Mouse (Mus musculus) erythroblast, adult 5-6 weeks (primary cell): Measurements from ENCODE around the gene Map3k1. TPM values are rescaled to one million over a fixed set of nuclear protein-coding genes. Genes with fewer than 3 reads are reported as not detected.

Source experiments
- ATAC-seq: replicated peaks from 2 replicates; pipeline ENCODE4 v1.8.0; 2016; ENCODE audit warnings: moderate number of reproducible peaks, mild to moderate bottlenecking, moderate TSS enrichment, inconsistent platforms; ENCODE audit not compliant: poor library complexity, low FRiP score, severe bottlenecking
- total RNA-seq, 2 experiments: library from RNA; stranded (forward) in 1 of 2; stranded (reverse) in 1 of 2; fragments of 150-400 nt in 1 of 2; fragments of 200-764, 138-1000 nt in 1 of 2; gene quantifications; 2 replicates each; pipeline versions ENCODE4 v1.2.3 to v1.2.4; 2015 to 2017; ENCODE audit warnings: low replicate concordance in 2 of 2

Map3k1 gene
- total RNA-seq, 2 experiments from 2014 or later, result 36.7 to 40.0 TPM

DNA sequence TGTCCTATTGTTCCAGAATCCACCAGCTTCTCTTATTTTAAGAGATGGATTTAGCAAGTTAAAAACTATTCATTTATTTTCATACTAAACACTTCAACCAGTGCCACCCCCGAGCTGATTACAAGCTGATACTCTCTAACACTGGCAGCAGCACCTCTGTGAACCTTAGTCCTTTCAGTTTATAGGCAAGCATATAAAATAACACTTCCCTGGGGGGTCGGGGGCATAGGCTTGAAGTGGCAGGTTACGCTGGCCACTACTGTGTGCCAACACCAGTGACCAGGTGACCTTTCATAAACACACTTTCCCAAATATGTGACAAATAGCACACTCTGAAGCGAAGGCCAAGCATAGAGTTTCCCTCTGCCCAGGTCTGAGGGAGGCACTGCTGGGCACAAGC, 6.7 kb upstream of the Map3k1 start:
- no peak for ATAC-seq

DNA sequence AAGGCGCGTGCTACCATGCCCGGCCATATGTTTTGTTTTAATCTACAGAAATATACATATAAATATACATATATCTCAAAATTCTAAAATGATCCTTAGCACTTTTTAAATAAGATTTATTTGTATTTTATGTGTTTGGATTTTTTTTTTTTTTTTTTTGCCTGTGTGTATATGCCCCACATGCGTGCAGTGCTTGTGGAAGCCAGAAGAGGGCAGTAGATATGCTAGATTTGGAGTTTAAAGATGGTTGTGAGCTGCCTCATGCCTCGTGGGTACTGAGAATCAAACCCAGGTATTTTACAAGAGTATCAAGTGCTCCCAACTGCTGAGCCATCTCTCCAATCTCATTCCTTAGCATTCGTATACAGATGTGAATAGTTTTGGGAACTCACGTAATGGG, 6.2 kb upstream of the Map3k1 start:
- no peak for ATAC-seq

DNA sequence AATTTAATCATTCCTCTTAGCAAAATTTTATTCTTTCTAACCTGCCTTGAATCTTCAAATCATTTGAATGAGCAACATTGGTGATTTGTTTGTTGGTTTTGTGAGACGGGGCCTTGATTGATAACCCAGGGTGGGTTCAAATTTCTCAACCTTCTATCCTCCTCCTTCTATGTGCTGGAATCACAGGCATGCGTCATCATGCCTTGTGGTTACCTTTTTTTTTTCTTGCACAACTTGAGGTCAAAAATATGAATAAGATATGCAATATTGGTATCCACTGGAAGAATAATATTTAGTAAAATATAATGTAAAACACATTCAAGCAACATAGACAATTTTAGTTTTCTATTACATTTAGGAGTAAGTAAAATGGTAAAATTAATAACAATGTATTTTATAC, 3.9 kb upstream of the Map3k1 start:
- no peak for ATAC-seq

GRCm38 (mm10) chr13:111810998-111811628, 2.3 kb upstream of the Map3k1 start:
- ATAC-seq, result no peak

GRCm38 (mm10) chr13:111809466-111810228, 854 bp upstream of the Map3k1 start:
- ATAC-seq, result peak; percentile 50

DNA sequence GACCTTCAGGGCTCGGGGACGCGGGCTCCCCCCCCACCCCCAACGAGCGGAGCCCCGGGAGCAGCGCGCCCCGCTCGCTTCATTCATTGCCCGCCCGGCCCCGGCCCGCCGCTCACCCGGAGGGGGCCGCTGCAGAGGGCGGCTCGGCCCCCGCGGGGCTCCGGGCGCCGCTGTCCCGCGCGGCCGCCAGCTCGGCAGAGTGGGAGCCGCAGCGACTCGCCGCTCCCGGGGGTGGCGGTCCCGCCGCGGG, 481 bp downstream of the Map3k1 start:
- ATAC-seq, result no peak

GRCm38 (mm10) chr13:111807596-111808386, 1.0 kb downstream of the Map3k1 start:
- ATAC-seq, result peak; percentile 17; the same call in 1 of the 2 replicates

- ATAC-seq, result peak; percentile 38
Observed at GRCm38 (mm10) chr13:111807105-111807595, 1.6 kb downstream of the Map3k1 start.

- ATAC-seq, result no peak
Observed at GRCm38 (mm10) chr13:111805738-111806722, 2.8 kb downstream of the Map3k1 start.

GRCm38 (mm10) chr13:111804951-111805673, 3.7 kb downstream of the Map3k1 start:
- no peak for ATAC-seq

GRCm38 (mm10) chr13:111804189-111804588, 4.6 kb downstream of the Map3k1 start:
- ATAC-seq, result no peak

- ATAC-seq, result no peak
Observed at GRCm38 (mm10) chr13:111803506-111803905, 5.3 kb downstream of the Map3k1 start.

DNA sequence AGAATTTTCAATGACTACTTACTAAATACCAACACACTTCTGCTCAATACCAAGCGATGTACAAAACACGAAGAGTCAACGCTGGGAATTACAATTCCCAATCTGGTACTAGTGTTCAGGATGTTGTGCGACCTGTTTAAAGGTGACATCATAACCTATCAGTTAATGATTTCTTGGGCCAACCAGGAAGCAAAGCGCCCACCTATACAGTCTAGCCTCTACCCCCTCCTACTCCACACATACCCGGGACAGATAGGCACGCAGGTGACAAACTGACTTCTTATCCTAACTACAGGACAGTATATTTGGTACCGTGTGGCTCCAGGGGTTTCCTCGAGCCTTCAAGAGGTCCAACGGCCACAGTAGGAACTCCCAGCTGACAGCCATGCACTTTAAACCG, 5.9 kb downstream of the Map3k1 start:
- ATAC-seq, result no peak

DNA sequence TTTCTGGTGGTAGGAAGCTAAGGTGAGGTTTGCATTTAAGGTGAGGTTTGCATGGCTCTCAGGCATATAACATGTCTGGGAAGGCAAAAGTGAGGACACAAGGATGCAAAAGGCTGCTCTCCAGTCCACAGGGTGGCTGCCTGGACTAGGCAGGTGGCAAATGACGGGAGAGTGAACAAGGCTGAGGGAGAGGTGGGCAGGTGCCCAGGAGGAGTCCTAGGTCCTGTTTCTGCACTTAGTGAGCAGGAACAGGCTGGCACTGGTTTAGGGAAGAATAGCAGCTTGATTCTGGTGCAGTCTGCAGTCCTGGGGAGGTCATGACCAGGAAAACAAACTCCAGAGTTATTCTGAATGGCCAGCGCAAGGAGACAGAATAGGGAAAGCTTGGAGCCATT, 6.5 kb downstream of the Map3k1 start:
- no peak for ATAC-seq

DNA sequence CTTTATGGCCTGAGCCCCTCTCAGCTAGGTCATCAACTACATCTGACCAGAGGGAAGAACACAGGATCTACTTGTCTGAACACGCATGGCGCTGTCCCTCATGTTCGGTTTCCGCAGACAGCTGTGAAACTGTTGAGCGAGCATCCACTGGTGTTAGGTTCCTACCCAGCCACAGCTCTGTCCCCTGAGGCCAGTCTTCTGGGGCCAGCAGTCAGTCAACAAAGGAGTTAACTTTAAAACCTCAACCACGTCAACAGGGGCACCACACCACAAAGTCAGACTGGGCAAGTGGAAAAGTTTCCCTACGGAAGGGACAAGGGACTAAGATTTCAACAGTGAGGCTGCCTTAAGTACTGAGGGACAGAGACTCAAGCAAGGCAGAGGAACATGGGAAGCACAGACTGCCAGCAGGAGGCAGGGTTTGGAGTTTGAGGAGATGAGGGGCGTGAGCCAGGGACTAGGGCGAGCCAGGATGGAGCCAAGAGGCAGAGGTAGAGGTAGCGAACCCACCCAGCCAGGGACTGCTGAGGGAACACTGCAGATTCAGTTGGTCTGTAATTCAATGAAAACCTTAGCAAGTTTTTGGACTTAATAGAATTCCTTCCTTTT, 7.0 kb downstream of the Map3k1 start:
- ATAC-seq, result no peak

DNA sequence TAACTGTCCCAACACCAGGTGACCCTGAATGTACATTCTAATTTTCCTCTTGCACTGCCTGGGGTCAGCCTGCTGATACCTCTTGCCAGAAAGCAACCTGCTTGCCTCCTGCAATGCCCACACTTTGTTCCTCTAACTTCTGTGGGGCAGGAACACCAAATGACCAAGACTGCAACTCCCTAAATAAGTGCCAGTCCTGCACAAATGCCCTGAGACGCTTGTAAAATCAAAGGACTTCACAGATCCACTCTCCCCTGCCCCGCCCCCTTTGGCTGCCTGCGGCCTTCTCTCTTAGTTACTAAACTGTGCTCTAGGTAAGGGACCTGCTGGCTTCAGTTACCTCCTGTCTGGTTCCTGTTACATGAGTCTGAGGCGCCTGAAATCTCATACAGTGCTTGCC, 7.9 kb downstream of the Map3k1 start:
- ATAC-seq, result no peak

GRCm38 (mm10) chr13:111798044-111798443, 10.7 kb downstream of the Map3k1 start:
- ATAC-seq, result no peak

- peak; percentile 92 for ATAC-seq
Observed at GRCm38 (mm10) chr13:111797021-111797420, 11.8 kb downstream of the Map3k1 start.
